Mouse (Mus musculus): Measurements from ENCODE around the gene 2410004B18Rik. TPM values are rescaled to one million over a fixed set of nuclear protein-coding genes. Genes with fewer than 3 reads are reported as not detected.
A peak's percentile ranks its signal among the peaks of the same experiment; 100 is the strongest.
"Not testable (repeated sequence)": the region's sequence is repeated elsewhere in the genome, so short reads cannot be mapped to it uniquely, and the experiment has no call there.

2410004B18Rik gene
- polyA plus RNA-seq, 1 experiment from 2014 or later, result 20.6 TPM

DNA sequence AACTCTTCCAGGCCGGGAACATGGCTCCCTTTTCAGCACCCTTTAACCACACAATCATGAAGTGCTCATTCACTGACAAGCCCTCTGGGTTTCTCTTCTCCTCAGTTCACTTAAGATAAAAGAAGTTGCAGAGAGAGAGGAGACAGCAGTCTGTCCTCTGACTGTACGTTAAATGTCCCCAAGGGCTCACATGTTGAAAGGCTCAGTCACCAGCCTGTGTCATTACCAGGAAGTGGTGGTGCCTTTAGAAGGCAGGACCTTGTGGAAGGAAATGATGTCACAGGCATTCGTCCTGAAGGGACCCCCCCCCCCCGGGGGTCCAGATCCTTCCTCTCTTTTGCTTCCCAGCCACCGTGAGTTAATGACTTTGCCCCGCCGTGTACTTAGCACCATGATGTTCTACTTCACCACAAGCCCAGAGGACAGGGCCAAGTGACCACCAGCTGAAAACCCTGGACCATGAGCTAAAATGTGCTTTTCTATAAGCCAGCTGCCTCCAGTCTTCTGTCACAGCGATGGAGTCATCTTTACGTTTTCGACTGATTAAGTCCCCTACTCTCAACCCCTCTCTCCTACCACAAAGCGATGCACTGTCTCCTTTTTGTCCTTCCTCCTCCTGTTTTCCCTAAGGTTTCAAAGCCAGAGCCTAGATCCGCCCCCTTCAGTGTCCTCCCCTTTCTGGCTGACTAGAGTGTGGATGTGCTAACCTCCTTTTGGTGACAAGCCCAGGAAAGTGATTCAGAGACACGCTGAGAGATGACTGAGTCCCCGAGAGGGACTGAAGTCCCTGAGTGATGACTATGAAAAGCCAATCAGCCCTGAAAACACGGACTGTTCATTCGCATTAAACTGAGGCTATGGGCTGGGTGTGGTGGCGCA, 13.7 kb downstream of the 2410004B18Rik start:
- H3K27me3 ChIP-seq, result no peaks in the 10 kb centered on the region
- H3K36me3 ChIP-seq, result no peaks in the 10 kb centered on the region
- peaks cover 33% of the 10 kb centered on the region for H3K4me1 ChIP-seq (replicated peaks)
- DNase-seq (no peak), ATAC-seq (ENCODE audit: low read depth) (no peak)
- H3K27ac ChIP-seq, result no peak overlapping the region
- H3K9me3 ChIP-seq (replicated peaks), result 0 out of 2 replicates have a peak, but pooled peaks cover under 1% of the 10 kb centered on the region
- 45% methylated on average over 17 of the region's 17 CpGs for WGBS (ENCODE audit: insufficient replicate concordance)
- peak overlapping the region; percentile 68 for H3K4me2 ChIP-seq
- 0 out of 2 replicates have a peak overlapping the region, but pooled peaks have one; percentile 43 for H3K4me3 ChIP-seq (replicated peaks)
- 0 out of 2 replicates have a peak overlapping the region, but pooled peaks have one; percentile 28 for H3K9ac ChIP-seq

- no peak overlapping the region for H3K9ac ChIP-seq
- H3K9me3 ChIP-seq (replicated peaks), result 0 out of 2 replicates have a peak, but pooled peaks cover 6% of the 10 kb centered on the region
- peak overlapping the region; percentile 23; the same call in 1 of the 2 replicates for H3K27ac ChIP-seq
- H3K4me3 ChIP-seq (replicated peaks), result no peak overlapping the region
- DNase-seq (no peak), ATAC-seq (ENCODE audit: low read depth) (peak; percentile 26; the same call in 1 of the 2 replicates)
- WGBS (ENCODE audit: insufficient replicate concordance), result 8% methylated on average over 7 of the region's 7 CpGs
- H3K36me3 ChIP-seq, result no peaks in the 10 kb centered on the region
- no peaks in the 10 kb centered on the region for H3K27me3 ChIP-seq
- peaks cover 33% of the 10 kb centered on the region for H3K4me1 ChIP-seq (replicated peaks)
- no peak overlapping the region for H3K4me2 ChIP-seq
Observed at GRCm38 (mm10) chr3:145952945-145953344, 15.1 kb downstream of the 2410004B18Rik start.

- no peak overlapping the region for H3K27ac ChIP-seq
- H3K4me2 ChIP-seq, result no peak overlapping the region
- H3K27me3 ChIP-seq, result no peaks in the 10 kb centered on the region
- H3K9me3 ChIP-seq (replicated peaks), result 0 out of 2 replicates have a peak, but pooled peaks cover 6% of the 10 kb centered on the region
- peaks cover 33% of the 10 kb centered on the region for H3K4me1 ChIP-seq (replicated peaks)
- H3K36me3 ChIP-seq, result no peaks in the 10 kb centered on the region
- ATAC-seq (ENCODE audit: low read depth), result no peak
- no peak overlapping the region for H3K9ac ChIP-seq
- no peak overlapping the region for H3K4me3 ChIP-seq (replicated peaks)
- WGBS (ENCODE audit: insufficient replicate concordance), result 46% methylated on average over 2 of the region's 2 CpGs
- DNase-seq, result no peak
Observed at GRCm38 (mm10) chr3:145953411-145953810, 15.6 kb downstream of the 2410004B18Rik start.

GRCm38 (mm10) chr3:145959824-145960223, 22.0 kb downstream of the 2410004B18Rik start:
- H3K27ac ChIP-seq, result no peak overlapping the region
- H3K9ac ChIP-seq, result no peak overlapping the region
- no peak overlapping the region for H3K4me3 ChIP-seq (replicated peaks)
- H3K9me3 ChIP-seq (replicated peaks), result 0 out of 2 replicates have a peak, but pooled peaks cover 6% of the 10 kb centered on the region
- no peaks in the 10 kb centered on the region for H3K36me3 ChIP-seq
- 31% methylated on average over 1 of the region's 1 CpGs for WGBS (ENCODE audit: insufficient replicate concordance)
- peaks cover 22% of the 10 kb centered on the region for H3K4me1 ChIP-seq (replicated peaks)
- H3K4me2 ChIP-seq, result no peak overlapping the region
- no peak for DNase-seq
- H3K27me3 ChIP-seq, result peaks cover 33% of the 10 kb centered on the region
- ATAC-seq (ENCODE audit: low read depth), result no peak

- H3K27ac ChIP-seq, result no peak overlapping the region
- H3K4me3 ChIP-seq (replicated peaks), result no peak overlapping the region
- H3K9me3 ChIP-seq (replicated peaks), result 0 out of 2 replicates have a peak, but pooled peaks cover 1% of the 10 kb centered on the region
- peaks cover 37% of the 10 kb centered on the region for H3K27me3 ChIP-seq
- WGBS (ENCODE audit: insufficient replicate concordance), result 45% methylated on average over 9 of the region's 9 CpGs
- H3K4me2 ChIP-seq, result no peak overlapping the region
- peaks cover 28% of the 10 kb centered on the region for H3K4me1 ChIP-seq (replicated peaks)
- no peaks in the 10 kb centered on the region for H3K36me3 ChIP-seq
- DNase-seq (no peak), ATAC-seq (ENCODE audit: low read depth) (no peak)
- no peak overlapping the region for H3K9ac ChIP-seq
Observed at GRCm38 (mm10) chr3:145962411-145962810, 24.6 kb downstream of the 2410004B18Rik start.

GRCm38 (mm10) chr3:145963101-145964017, 25.5 kb downstream of the 2410004B18Rik start:
- ATAC-seq (ENCODE audit: low read depth) (peak; percentile 23), DNase-seq (no peak)
- H3K27me3 ChIP-seq, result peaks cover 37% of the 10 kb centered on the region
- H3K4me1 ChIP-seq (replicated peaks), result peaks cover 28% of the 10 kb centered on the region
- WGBS (ENCODE audit: insufficient replicate concordance), result 19% methylated on average over 31 of the region's 31 CpGs
- peak overlapping the region; percentile 14; the same call in 1 of the 2 replicates for H3K4me3 ChIP-seq (replicated peaks)
- no peaks in the 10 kb centered on the region for H3K36me3 ChIP-seq
- peak overlapping the region; percentile 33 for H3K4me2 ChIP-seq
- no peak overlapping the region for H3K9ac ChIP-seq
- peak overlapping the region; percentile 61 for H3K27ac ChIP-seq
- H3K9me3 ChIP-seq (replicated peaks), result no peaks in the 10 kb centered on the region

- H3K27me3 ChIP-seq, result peaks cover 37% of the 10 kb centered on the region
- ATAC-seq (ENCODE audit: low read depth) (peak; percentile 68), DNase-seq (no peak)
- WGBS (ENCODE audit: insufficient replicate concordance), result 3% methylated on average over 10 of the region's 10 CpGs
- no peaks in the 10 kb centered on the region for H3K36me3 ChIP-seq
- H3K4me3 ChIP-seq (replicated peaks), result peak overlapping the region; percentile 14; the same call in 1 of the 2 replicates
- H3K4me1 ChIP-seq (replicated peaks), result peaks cover 30% of the 10 kb centered on the region
- H3K4me2 ChIP-seq, result peak overlapping the region; percentile 33
- no peaks in the 10 kb centered on the region for H3K9me3 ChIP-seq (replicated peaks)
- H3K9ac ChIP-seq, result no peak overlapping the region
- peak overlapping the region; percentile 61 for H3K27ac ChIP-seq
Observed at GRCm38 (mm10) chr3:145964018-145964387, 26.2 kb downstream of the 2410004B18Rik start.

DNA sequence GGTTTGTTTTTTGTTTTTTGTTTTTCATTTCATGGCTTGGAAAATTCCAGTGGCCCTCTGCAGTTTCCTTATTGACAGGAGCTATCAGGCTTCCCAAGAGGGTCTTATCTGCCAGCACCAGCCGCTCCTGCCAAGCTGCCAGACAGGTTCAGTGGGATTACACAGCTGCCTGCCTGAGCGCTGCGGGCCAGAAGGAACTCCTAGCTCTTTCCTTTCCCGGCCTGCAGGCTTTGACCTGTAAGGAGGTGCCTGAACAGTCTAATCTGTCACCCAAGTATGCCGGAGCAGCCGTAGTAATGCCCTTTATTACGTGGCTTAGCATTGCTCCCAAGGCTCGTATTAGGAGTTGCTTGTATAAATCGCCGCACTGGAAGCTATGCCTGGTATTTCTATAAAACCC, 26.7 kb downstream of the 2410004B18Rik start:
- peak overlapping the region; percentile 57 for H3K27ac ChIP-seq

GRCm38 (mm10) chr3:145965583-145965982, 27.8 kb downstream of the 2410004B18Rik start:
- not testable (repeated sequence) for H3K36me3 ChIP-seq; H3K27ac ChIP-seq; H3K9ac ChIP-seq; ATAC-seq (ENCODE audit: low read depth); H3K4me3 ChIP-seq (replicated peaks); H3K4me2 ChIP-seq; DNase-seq; H3K9me3 ChIP-seq (replicated peaks)
- WGBS (ENCODE audit: insufficient replicate concordance), result 48% methylated on average over 3 of the region's 3 CpGs
- peaks cover 37% of the 10 kb centered on the region for H3K27me3 ChIP-seq
- H3K4me1 ChIP-seq (replicated peaks), result peaks cover 35% of the 10 kb centered on the region

More for the DNA sequence above, 26.7 kb downstream of the 2410004B18Rik start:
- Histone ChIP-seq H3K9me3 (replicated peaks) (no peaks in the 10 kb centered on the region), H3K36me3 (no peaks in the 10 kb centered on the region), H3K4me1 (replicated peaks) (peaks cover 35% of the 10 kb centered on the region), H3K27me3 (peaks cover 37% of the 10 kb centered on the region), H3K4me3 (replicated peaks) (0 out of 2 replicates have a peak overlapping the region, but pooled peaks have one; percentile 14), H3K9ac (no peak overlapping the region), H3K4me2 (peak overlapping the region; percentile 33)
- 9% methylated on average over 10 of the region's 10 CpGs for WGBS (ENCODE audit: insufficient replicate concordance)
- ATAC-seq (ENCODE audit: low read depth) (peak; percentile 65), DNase-seq (peak; percentile 50)

GRCm38 (mm10) chr3:145966806-145967205, 29.0 kb downstream of the 2410004B18Rik start:
- no peaks in the 10 kb centered on the region for H3K9me3 ChIP-seq (replicated peaks)
- H3K4me1 ChIP-seq (replicated peaks), result peaks cover 35% of the 10 kb centered on the region
- H3K27me3 ChIP-seq, result peaks cover 33% of the 10 kb centered on the region
- ATAC-seq (ENCODE audit: low read depth) (no peak), DNase-seq (no peak)
- no peak overlapping the region for H3K9ac ChIP-seq
- no peaks in the 10 kb centered on the region for H3K36me3 ChIP-seq
- no peak overlapping the region for H3K27ac ChIP-seq
- no peak overlapping the region for H3K4me3 ChIP-seq (replicated peaks)
- 73% methylated on average over 5 of the region's 5 CpGs for WGBS (ENCODE audit: insufficient replicate concordance)
- no peak overlapping the region for H3K4me2 ChIP-seq

Measured in liver, embryonic 13.5 days (tissue).